Mouse (Mus musculus) ES-E14 (cell line): ENCODE data around the gene Pnliprp2.

Experiments
- CHD2 ChIP-seq: IDR thresholded peaks from 2 replicates; pipeline ENCODE4 v1.6.1; 2014; ENCODE audit warnings: mild to moderate bottlenecking, low read depth, low read length, inconsistent platforms
- MAFK ChIP-seq: IDR thresholded peaks from 2 replicates; pipeline ENCODE4 v1.6.1; 2014; ENCODE audit warnings: mild to moderate bottlenecking, low read depth, low read length, inconsistent platforms; ENCODE audit not compliant: insufficient read depth
- ZC3H11A ChIP-seq: IDR thresholded peaks from 2 replicates; pipeline ENCODE4 v1.6.1; 2012; ENCODE audit warnings: low read depth, mild to moderate bottlenecking, inconsistent platforms, low read length, borderline replicate concordance
- ZNF384 ChIP-seq: IDR thresholded peaks from 2 replicates; pipeline ENCODE4 v1.6.1; 2012; ENCODE audit warnings: low read depth, low read length, inconsistent platforms

DNA sequence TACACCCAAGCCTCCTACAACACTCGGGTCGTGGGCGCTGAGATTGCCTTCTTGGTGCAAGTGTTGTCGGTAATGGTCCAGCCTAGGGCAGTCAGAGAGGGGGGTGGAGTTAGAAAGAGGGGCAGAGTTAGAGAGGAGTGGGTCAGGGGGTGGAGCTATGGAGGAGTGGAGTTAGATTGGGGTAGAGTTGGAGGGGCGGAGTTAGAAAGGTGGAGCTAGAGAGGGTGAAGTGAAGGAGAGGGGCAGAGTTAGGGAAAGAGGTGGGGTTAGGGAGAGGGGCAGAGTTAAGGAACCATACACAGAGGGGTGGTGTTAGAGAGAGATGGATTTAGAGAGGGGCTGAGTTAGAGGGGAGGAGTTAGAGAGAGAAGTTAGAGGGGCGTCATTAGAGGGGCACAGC is 2.8 kb downstream of the Pnliprp2 start:
- TF ChIP-seq ZC3H11A (no peak), MAFK (no peak), ZNF384 (no peak), CHD2 (no peak)
